Mouse (Mus musculus) limb, embryonic 10.5 days (tissue): ENCODE data around the gene Tns1. TPM values are rescaled to one million over a fixed set of nuclear protein-coding genes. Genes with fewer than 3 reads are reported as not detected.

Experiments used
- polyA plus RNA-seq: library from polyadenylated mRNA; unstranded; fragments of >200 nt; fragmentation: Nextera tagmentation; extraction: Ambion mirVana; gene quantifications from 2 replicates; pipeline ENCODE4 v1.2.1, GENCODE M21; 2016

Gene Tns1
- polyA plus RNA-seq, 1 experiment from 2014 or later = 46.7 TPM

Other genes starting within 250 kb of the Tns1 start
- gene Rufy4, start 1.1 kb upstream of the Tns1 start, polyA plus RNA-seq = 0.08 and 0.13 TPM in 2 replicates
- 0.06 and 0.19 TPM in 2 replicates for gene Cxcr2, start 29.5 kb upstream of the Tns1 start, polyA plus RNA-seq
- 0.10 TPM in 1 of 2 replicates, not detected in the other for gene Cxcr1, start 70.2 kb upstream of the Tns1 start, polyA plus RNA-seq
- gene Arpc2, start 111.6 kb upstream of the Tns1 start, polyA plus RNA-seq = 355 and 369 TPM in 2 replicates
- gene Gpbar1, start 154.1 kb upstream of the Tns1 start, polyA plus RNA-seq = 0.26 TPM in 1 of 2 replicates, not detected in the other
- 263 and 272 TPM in 2 replicates for gene Aamp, start 160.3 kb upstream of the Tns1 start, polyA plus RNA-seq
- 113 and 121 TPM in 2 replicates for gene Pnkd, start 160.5 kb upstream of the Tns1 start, polyA plus RNA-seq
- 10.7 and 12.0 TPM in 2 replicates for gene Tmbim1, start 181.2 kb upstream of the Tns1 start, polyA plus RNA-seq
- 0.29 and 0.38 TPM in 2 replicates for gene Catip, start 237.7 kb upstream of the Tns1 start, polyA plus RNA-seq